Mouse (Mus musculus): Measurements from ENCODE around the gene Tmc3.

Tmc3 gene

GRCm38 (mm10) chr7:83667936-83668645, 83.4 kb downstream of the Tmc3 start:
- no peak for DNase-seq (ENCODE audit: low read depth, low spot score)

- peak; percentile 16 for DNase-seq (ENCODE audit: low read depth, low spot score)
Observed at GRCm38 (mm10) chr7:83668724-83669123, 84.0 kb downstream of the Tmc3 start.

GRCm38 (mm10) chr7:83671573-83671972, 86.8 kb downstream of the Tmc3 start:
- DNase-seq (ENCODE audit: low read depth, low spot score): no peak

Data from ES-CJ7 (cell line).